Mouse (Mus musculus): ENCODE measurements at regions not wholly inside any gene's neighbourhood (a gene's known extent, or its start where the extent isn't known, plus 50 kb on each side); places are given as distances from the start of the nearest gene placed in this dataset.

DNA sequence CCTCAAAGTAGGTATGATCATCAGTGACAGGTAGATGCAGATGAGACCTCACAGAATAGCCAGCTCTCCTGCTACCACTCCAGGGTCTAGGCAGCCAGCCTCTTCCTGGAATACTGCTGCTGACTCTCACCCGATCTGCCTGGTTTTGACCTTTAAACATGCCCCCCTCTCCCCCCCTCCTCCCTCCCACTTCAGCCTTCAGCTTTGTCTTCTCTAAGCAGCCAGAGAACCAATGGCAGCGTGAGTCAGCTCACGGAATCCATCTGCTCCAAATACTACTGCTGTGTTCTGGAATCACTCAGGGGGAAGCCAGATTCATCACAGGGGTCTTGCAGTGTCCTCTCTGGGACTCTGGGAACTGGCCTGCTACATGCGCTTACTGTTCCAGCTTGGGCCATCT lies 83.4 kb upstream of the Cpeb2 start:
- TF ChIP-seq EP300 (IDR thresholded peaks at IDR 0.05; ENCODE audit: insufficient read depth, low read depth, low read length) (no peak), CTCF (IDR thresholded peaks at IDR 0.05) (no peak), POLR2A (IDR thresholded peaks at IDR 0.05; ENCODE audit: insufficient read depth, low read depth, low read length) (no peak)
- intact Hi-C loops (cut with DNase I): no loop called here

DNA sequence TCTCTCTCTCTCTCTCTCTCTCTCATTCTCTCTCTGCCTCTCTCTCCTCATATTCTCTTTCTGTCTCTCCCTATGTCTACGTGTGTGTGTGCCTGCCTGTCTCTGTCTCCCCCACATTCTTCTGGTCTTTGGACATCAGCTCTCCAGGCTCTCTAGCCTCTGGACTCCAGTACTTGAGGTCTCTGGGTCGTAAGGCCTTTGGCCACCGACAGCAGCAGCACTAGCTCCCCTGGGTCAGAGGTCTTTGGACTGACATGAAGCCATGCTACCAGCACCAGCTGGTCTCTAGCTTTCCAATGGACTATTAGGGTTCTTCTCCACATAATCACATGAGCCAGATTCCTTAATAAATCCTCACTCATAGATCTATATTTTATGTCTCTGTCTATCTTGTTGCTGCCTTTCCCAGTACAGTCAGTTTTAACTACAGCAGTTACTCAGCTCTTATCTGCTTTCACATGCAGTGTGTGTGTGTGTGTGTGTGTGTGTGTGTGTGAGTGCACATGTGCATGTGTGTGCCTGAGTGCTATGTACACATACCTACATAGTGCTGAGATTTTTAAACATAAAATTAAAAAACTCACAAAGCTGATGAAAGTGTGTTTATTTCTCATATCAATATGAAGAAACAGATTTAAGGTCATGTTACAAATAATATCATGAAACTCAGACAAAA lies 81.7 kb upstream of the Cpeb2 start:
- 68% methylated on average over 3 of the region's 3 CpGs for WGBS
- H3K9ac ChIP-seq (ENCODE audit: low read depth, low read length): no peak overlapping the region

More for the DNA sequence above, 83.4 kb upstream of the Cpeb2 start:
- H3K4me1 ChIP-seq (ENCODE audit: control insufficient read depth, insufficient read depth, low read length): no peaks in the 10 kb centered on the region
- H3K79me2 ChIP-seq (replicated peaks; ENCODE audit: control insufficient read depth, insufficient read depth, low read length): no peaks in the 10 kb centered on the region
- 72% methylated on average over 4 of the region's 4 CpGs for WGBS
- DNase-seq: no peak
- no peak overlapping the region for H3K27ac ChIP-seq
- no peak overlapping the region for H3K4me3 ChIP-seq
- no peaks in the 10 kb centered on the region for H3K27me3 ChIP-seq (ENCODE audit: control insufficient read depth, insufficient read depth, low read length)
- no peak overlapping the region for H3K9ac ChIP-seq (ENCODE audit: low read depth, low read length)
- H3K36me3 ChIP-seq (ENCODE audit: control insufficient read depth, insufficient read depth, low read length): no peaks in the 10 kb centered on the region

DNA sequence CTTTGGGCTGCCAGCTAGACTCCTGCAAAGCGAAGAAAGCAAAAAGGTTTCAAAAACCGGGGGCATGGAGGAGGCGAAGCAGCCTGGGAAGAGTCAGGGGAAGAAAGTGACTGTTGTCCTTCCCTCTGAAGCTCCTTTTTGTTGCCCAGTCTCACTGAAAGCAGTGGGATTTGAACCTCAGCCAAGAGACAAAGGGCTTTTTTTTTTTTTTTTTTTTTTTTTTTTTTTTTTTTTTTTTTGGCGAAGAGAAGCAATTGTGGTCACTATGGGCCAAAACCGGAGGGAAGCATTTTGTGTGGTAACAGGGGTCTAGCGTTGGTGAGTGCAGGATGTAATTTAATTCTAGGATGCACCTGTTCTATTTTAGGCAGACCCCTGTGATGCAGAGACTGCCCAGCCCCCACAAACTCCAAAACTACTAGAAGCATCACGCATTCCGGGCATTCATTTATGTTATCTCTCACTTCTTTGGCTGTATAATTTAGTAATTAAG lies 80.8 kb upstream of the Cpeb2 start:
- Histone ChIP-seq H3K9ac (ENCODE audit: low read depth, low read length) (no peak overlapping the region), H3K4me3 (no peak overlapping the region), H3K4me1 (ENCODE audit: control insufficient read depth, insufficient read depth, low read length) (no peaks in the 10 kb centered on the region), H3K36me3 (ENCODE audit: control insufficient read depth, insufficient read depth, low read length) (no peaks in the 10 kb centered on the region), H3K79me2 (replicated peaks; ENCODE audit: control insufficient read depth, insufficient read depth, low read length) (no peaks in the 10 kb centered on the region), H3K27ac (no peak overlapping the region), H3K27me3 (ENCODE audit: control insufficient read depth, insufficient read depth, low read length) (no peaks in the 10 kb centered on the region)
- intact Hi-C loops (cut with DNase I): no loop called here
- WGBS: 41% methylated on average over 8 of the region's 8 CpGs
- TF ChIP-seq CTCF (IDR thresholded peaks at IDR 0.05): no peak
- no peak for TF ChIP-seq EP300 (IDR thresholded peaks at IDR 0.05; ENCODE audit: insufficient read depth, low read depth, low read length)
- no peak for TF ChIP-seq POLR2A (IDR thresholded peaks at IDR 0.05; ENCODE audit: insufficient read depth, low read depth, low read length)
- no peak for DNase-seq

More for the DNA sequence above, 81.7 kb upstream of the Cpeb2 start:
- Histone ChIP-seq H3K4me1 (ENCODE audit: control insufficient read depth, insufficient read depth, low read length) (no peaks in the 10 kb centered on the region), H3K27me3 (ENCODE audit: control insufficient read depth, insufficient read depth, low read length) (no peaks in the 10 kb centered on the region), H3K4me3 (no peak overlapping the region), H3K36me3 (ENCODE audit: control insufficient read depth, insufficient read depth, low read length) (no peaks in the 10 kb centered on the region), H3K79me2 (replicated peaks; ENCODE audit: control insufficient read depth, insufficient read depth, low read length) (no peaks in the 10 kb centered on the region), H3K27ac (no peak overlapping the region)
- no peak for TF ChIP-seq EP300 (IDR thresholded peaks at IDR 0.05; ENCODE audit: insufficient read depth, low read depth, low read length)
- TF ChIP-seq CTCF (IDR thresholded peaks at IDR 0.05): no peak
- no peak for TF ChIP-seq POLR2A (IDR thresholded peaks at IDR 0.05; ENCODE audit: insufficient read depth, low read depth, low read length)
- intact Hi-C loops (cut with DNase I): loop anchor here (2.0 kb wide), 1 partner anchor 26 kb away; no protein-coding TSS in a partner anchor
- DNase-seq: no peak

DNA sequence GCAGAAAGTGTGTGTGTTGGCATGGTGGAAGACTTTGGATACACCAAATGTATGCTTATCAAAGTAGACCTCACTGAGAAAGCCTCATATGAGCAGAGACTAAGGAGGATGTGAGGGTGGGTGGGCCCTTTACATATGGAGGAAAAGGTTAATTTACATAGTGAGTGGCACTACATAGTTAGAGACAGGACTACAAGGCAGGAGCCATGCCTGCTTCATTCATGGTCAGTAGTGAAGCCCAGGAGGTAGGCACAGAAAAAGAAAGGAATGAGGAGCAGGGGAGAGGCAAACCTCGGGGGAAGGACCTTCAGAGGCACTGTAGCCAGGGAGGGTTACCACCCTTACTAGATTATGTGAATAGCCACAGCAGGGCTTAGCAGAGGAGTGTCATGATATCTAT lies 80.1 kb upstream of the Cpeb2 start:
- intact Hi-C loops (cut with DNase I): no loop called here
- H3K27me3 ChIP-seq (ENCODE audit: control insufficient read depth, insufficient read depth, low read length): no peaks in the 10 kb centered on the region
- no peak overlapping the region for H3K9ac ChIP-seq (ENCODE audit: low read depth, low read length)
- H3K4me3 ChIP-seq: no peak overlapping the region
- no peak for DNase-seq
- H3K4me1 ChIP-seq (ENCODE audit: control insufficient read depth, insufficient read depth, low read length): no peaks in the 10 kb centered on the region
- 68% methylated on average over 1 of the region's 1 CpGs for WGBS
- no peak for TF ChIP-seq EP300 (IDR thresholded peaks at IDR 0.05; ENCODE audit: insufficient read depth, low read depth, low read length)
- TF ChIP-seq CTCF (IDR thresholded peaks at IDR 0.05): no peak
- TF ChIP-seq POLR2A (IDR thresholded peaks at IDR 0.05; ENCODE audit: insufficient read depth, low read depth, low read length): no peak
- H3K36me3 ChIP-seq (ENCODE audit: control insufficient read depth, insufficient read depth, low read length): no peaks in the 10 kb centered on the region
- H3K79me2 ChIP-seq (replicated peaks; ENCODE audit: control insufficient read depth, insufficient read depth, low read length): no peaks in the 10 kb centered on the region
- no peak overlapping the region for H3K27ac ChIP-seq

DNA sequence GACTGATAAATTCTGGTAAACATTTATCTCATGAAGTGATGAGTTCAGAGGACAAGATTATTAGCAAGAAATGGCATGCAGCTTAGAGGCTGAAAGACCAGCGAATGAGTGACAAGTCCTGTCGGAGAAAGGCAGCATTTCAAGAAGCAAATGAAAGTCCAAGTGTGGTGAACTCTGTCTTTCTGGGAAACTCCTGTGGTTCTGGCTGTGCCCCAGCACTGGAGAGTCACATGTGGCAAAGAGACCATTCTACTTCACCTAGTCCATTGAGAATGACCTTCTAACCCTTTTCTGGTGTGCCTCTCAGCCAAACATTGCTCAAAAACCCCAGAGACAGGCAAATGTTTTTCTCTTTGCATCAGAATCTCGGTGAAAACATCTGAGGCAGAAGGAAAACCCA lies 76.2 kb upstream of the Cpeb2 start:
- no peaks in the 10 kb centered on the region for H3K79me2 ChIP-seq (replicated peaks; ENCODE audit: control insufficient read depth, insufficient read depth, low read length)
- H3K9ac ChIP-seq (ENCODE audit: low read depth, low read length): no peak overlapping the region
- 86% methylated on average over 3 of the region's 3 CpGs for WGBS
- no peak overlapping the region for H3K27ac ChIP-seq
- H3K27me3 ChIP-seq (ENCODE audit: control insufficient read depth, insufficient read depth, low read length): no peaks in the 10 kb centered on the region
- H3K36me3 ChIP-seq (ENCODE audit: control insufficient read depth, insufficient read depth, low read length): no peaks in the 10 kb centered on the region
- H3K4me1 ChIP-seq (ENCODE audit: control insufficient read depth, insufficient read depth, low read length): no peaks in the 10 kb centered on the region
- intact Hi-C loops (cut with DNase I): no loop called here
- no peak for DNase-seq
- TF ChIP-seq POLR2A (IDR thresholded peaks at IDR 0.05; ENCODE audit: insufficient read depth, low read depth, low read length): no peak
- TF ChIP-seq CTCF (IDR thresholded peaks at IDR 0.05): no peak
- no peak for TF ChIP-seq EP300 (IDR thresholded peaks at IDR 0.05; ENCODE audit: insufficient read depth, low read depth, low read length)
- no peak overlapping the region for H3K4me3 ChIP-seq

DNA sequence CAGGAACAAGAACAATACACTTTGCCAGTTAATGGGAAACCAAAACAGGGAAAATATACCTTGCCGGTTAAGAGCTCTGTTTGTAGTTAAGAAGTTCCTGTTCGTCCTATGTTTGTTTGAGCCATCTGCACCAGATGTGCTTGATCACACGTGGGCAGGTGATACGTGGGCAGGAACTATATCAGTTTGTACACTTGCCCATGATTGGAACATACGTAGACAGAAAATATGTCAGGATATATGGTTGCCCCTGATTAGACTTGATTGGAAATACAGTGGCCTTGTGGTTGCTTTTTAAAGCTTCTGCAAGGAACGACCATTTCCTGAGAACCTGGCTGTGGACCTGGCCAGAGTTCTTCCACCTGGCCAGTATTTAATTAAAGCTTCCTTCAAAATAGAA lies 72.8 kb upstream of the Cpeb2 start:
- 66% methylated on average over 6 of the region's 6 CpGs for WGBS
- no peak for TF ChIP-seq CTCF (IDR thresholded peaks at IDR 0.05)
- H3K27ac ChIP-seq: no peak overlapping the region

More for the DNA sequence above, 72.8 kb upstream of the Cpeb2 start:
- intact Hi-C loops (cut with DNase I): no loop called here
- Histone ChIP-seq H3K36me3 (ENCODE audit: control insufficient read depth, insufficient read depth, low read length) (no peaks in the 10 kb centered on the region), H3K79me2 (replicated peaks; ENCODE audit: control insufficient read depth, insufficient read depth, low read length) (no peaks in the 10 kb centered on the region), H3K9ac (ENCODE audit: low read depth, low read length) (no peak overlapping the region), H3K27me3 (ENCODE audit: control insufficient read depth, insufficient read depth, low read length) (no peaks in the 10 kb centered on the region), H3K4me1 (ENCODE audit: control insufficient read depth, insufficient read depth, low read length) (no peaks in the 10 kb centered on the region), H3K4me3 (no peak overlapping the region)
- DNase-seq: no peak
